Mouse (Mus musculus) embryonic facial prominence, embryonic 13.5 days (tissue): ENCODE measurements around the gene Hmg20b. TPM values are rescaled to one million over a fixed set of nuclear protein-coding genes. Genes with fewer than 3 reads are reported as not detected.
A peak's percentile ranks its signal among the peaks of the same experiment; 100 is the strongest.

Source experiments
- ATAC-seq: fragments of 200-750 bp; cut with Nextera tagmentation; 2 replicates; pipeline ENCODE4 v1.8.0; 2017; ENCODE audit warnings: low read depth; ENCODE audit not compliant: insufficient number of reproducible peaks, insufficient read depth, low FRiP score, low TSS enrichment
- H3K27ac ChIP-seq: fragments of 300-500 bp; sonication (generic); 2 replicates; pipeline ENCODE4 v1.5.1; 2015; ENCODE audit warnings: moderate library complexity, mild to moderate bottlenecking, inconsistent platforms
- H3K27me3 ChIP-seq: fragments of 300-500 bp; sonication (generic); 2 replicates; pipeline ENCODE4 v1.6.1; 2015; ENCODE audit warnings: mild to moderate bottlenecking, inconsistent platforms
- H3K36me3 ChIP-seq: fragments of 300-500 bp; sonication (generic); 2 replicates; pipeline ENCODE4 v1.6.1; 2015; ENCODE audit warnings: mild to moderate bottlenecking, inconsistent platforms
- H3K4me1 ChIP-seq: fragments of 300-500 bp; sonication (generic); 2 replicates; pipeline ENCODE4 v1.6.1; 2015; ENCODE audit warnings: inconsistent platforms
- H3K4me2 ChIP-seq: fragments of 300-500 bp; sonication (generic); 2 replicates; pipeline ENCODE4 v1.6.1; 2015; ENCODE audit warnings: moderate library complexity, mild to moderate bottlenecking, inconsistent platforms
- H3K4me3 ChIP-seq: fragments of 300-500 bp; sonication (generic); 2 replicates; pipeline ENCODE4 v1.5.1; 2015; ENCODE audit warnings: mild to moderate bottlenecking, inconsistent platforms
- H3K9ac ChIP-seq: fragments of 300-500 bp; sonication (generic); 2 replicates; pipeline ENCODE4 v1.6.1; 2015; ENCODE audit warnings: mild to moderate bottlenecking, inconsistent platforms
- H3K9me3 ChIP-seq: fragments of 300-500 bp; sonication (generic); 2 replicates; pipeline ENCODE4 v1.6.1; 2016; ENCODE audit warnings: inconsistent platforms
- WGBS: fragments of 180-500 bp; shearing (Covaris S2); methylation state at CpG from one replicate; pipeline ENCODE4 v1.1.7; 2015; ENCODE audit warnings: mixed read lengths; 5-methylcytosine and 5-hydroxymethylcytosine counted together
- polyA plus RNA-seq: library from polyadenylated mRNA; unstranded; fragments of >200 nt; fragmentation: Nextera tagmentation; extraction: Ambion mirVana; gene quantifications from 2 replicates; pipeline ENCODE4 v1.2.1, GENCODE M21; 2015

Hmg20b gene
- polyA plus RNA-seq, 1 experiment from 2014 or later, result 113 TPM

DNA sequence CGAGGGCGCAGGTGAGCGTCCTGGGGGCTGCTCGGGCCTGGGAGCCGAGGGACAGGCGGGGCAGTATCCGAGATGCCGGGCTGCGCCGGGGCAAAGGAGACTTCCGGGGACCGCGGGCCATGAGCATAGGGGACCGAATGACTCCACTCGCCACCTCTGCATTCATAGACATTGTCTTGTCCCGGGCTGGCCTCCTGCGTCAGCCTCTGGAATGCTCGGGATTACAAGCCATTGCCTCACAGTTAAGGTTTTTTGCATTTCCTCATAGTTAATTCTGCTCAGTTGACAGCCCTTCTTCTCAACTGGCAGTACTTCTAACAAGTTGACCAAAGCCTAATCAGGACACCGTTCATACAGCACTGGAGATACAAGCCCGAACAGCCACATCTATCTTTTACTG, 28.8 kb downstream of the Hmg20b start:
- peak overlapping the region; percentile 95 for H3K9ac ChIP-seq
- WGBS, result 3% methylated on average over 19 of the region's 20 CpGs
- H3K27ac ChIP-seq, result peak overlapping the region; percentile 93; the same call in 1 of the 2 replicates
- ATAC-seq, result no peak
- H3K4me1 ChIP-seq, result peaks cover 40% of the 10 kb centered on the region
- no peaks in the 10 kb centered on the region for H3K27me3 ChIP-seq
- no peaks in the 10 kb centered on the region for H3K9me3 ChIP-seq
- H3K4me2 ChIP-seq, result peak overlapping the region; percentile 90
- H3K4me3 ChIP-seq, result peak overlapping the region; percentile 96
- peaks cover 59% of the 10 kb centered on the region for H3K36me3 ChIP-seq

DNA sequence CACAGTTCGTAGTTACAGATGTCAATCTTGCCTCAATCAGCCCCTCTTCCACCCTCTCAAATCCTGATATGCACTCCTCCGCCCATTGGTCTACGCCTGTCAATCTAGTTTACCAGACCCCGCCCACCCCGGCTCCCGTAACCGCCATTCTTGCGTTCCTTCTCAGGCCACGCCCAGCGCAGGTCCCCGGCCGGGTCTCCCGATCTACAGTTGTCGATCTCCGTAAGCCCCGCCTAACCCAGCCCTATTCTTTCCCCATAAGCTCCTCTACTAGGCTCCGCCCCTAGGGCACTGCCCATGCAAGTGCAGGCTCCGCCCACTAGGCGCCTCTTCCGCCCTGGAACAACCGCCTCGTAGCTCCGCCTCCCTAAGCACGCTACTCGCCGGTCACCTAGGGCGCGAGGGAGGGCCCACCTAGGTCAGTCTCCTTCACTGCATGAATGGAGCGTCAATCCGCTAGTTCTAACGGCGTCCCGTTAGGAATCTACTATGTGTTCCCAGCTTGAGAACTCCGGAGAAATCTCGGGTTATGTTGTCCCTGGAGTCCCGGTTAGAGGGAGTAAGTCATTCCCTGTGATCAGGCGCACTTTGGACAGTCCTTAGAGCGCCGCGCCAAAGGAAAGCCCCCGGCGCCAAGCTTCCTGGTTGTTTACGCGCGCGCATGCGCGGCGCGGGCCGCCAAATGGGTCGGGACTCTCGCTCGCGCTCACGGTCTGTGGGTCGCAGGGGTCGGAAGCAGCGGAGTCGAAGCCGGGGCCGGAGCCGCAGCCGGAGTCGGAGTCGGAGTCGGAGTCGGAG, 29.5 kb downstream of the Hmg20b start, which contains the start of gene Cactin:
Cactin (plus strand) TSS at position 554 of the 798 bp plus-strand sequence.
- H3K27me3 ChIP-seq, result no peaks in the 10 kb centered on the region
- peak within 1 kb of the TSS; percentile 90 for H3K4me2 ChIP-seq
- peaks cover 59% of the 10 kb centered on the region for H3K36me3 ChIP-seq
- no peaks in the 10 kb centered on the region for H3K9me3 ChIP-seq
- WGBS, result under 1% methylated on average over 68 of the region's 68 CpGs
- H3K9ac ChIP-seq, result peak within 1 kb of the TSS; percentile 95
- peaks cover 47% of the 10 kb centered on the region for H3K4me1 ChIP-seq
- H3K4me3 ChIP-seq, result peak within 1 kb of the TSS; percentile 96
- H3K27ac ChIP-seq, result peak within 1 kb of the TSS; percentile 93
- peak; percentile 89 for ATAC-seq

DNA sequence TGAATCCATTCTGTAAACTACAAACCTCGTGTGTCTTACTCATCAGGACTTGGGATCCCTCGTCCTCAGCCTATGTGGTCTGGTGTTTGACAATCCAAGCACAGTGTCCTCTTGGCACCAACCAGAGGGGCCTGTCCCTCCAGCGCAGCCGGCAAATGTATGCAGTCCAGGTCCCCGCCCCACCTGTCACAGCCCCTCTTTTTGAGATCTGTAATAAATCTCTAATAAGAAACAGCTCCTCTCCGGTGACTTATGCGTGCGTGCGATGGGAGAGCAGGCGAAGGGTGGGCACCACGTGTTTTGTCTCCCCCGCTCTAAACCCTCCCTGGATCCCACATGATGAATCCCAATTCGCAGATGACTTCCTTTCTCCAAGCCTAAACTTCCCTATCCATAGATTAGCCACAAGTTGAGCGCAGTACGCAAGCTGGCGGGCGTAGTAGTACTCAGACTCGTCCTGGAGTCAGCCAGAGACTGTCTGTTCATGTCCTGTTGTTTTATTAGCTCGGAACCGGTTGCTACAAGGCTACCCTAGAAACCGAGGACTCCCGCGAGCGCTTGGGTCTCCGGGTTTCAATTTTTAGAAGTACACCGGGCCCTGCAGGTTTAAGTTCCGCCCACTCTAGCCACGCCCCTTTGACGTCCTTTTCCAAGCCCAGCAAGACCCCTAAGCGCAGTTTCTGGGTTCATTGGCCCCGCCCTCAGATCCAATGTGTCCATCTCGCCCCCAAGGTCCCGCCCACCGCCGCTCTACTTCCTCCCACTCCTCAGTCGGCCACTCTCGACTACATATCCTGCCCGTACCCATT, 30.3 kb downstream of the Hmg20b start:
- under 1% methylated on average over 38 of the region's 38 CpGs for WGBS
- peaks cover 47% of the 10 kb centered on the region for H3K4me1 ChIP-seq

DNA sequence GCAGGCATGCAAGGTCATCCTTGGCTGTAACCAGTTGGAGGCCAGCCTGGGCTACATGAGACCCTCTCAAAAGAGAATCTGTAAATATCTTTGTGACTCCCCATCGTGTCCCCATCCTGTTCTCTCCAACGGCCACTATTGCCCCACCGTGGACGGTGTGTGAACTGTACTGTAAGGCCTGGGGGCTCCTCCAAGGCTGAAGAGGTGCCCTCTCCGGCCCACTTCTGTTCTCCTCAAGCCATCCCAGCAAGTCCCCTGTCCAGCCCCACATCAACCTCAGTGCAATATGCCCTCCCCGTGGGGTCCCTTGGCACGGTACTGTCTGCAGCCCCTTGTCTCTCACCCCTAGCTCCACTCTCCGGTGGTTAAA, 31.0 kb downstream of the Hmg20b start:
- peak overlapping the region; percentile 93 for H3K27ac ChIP-seq
- peak overlapping the region; percentile 96 for H3K4me3 ChIP-seq
- H3K4me2 ChIP-seq, result peak overlapping the region; percentile 90
- no peaks in the 10 kb centered on the region for H3K9me3 ChIP-seq
- H3K27me3 ChIP-seq, result no peaks in the 10 kb centered on the region
- peaks cover 47% of the 10 kb centered on the region for H3K4me1 ChIP-seq
- peaks cover 59% of the 10 kb centered on the region for H3K36me3 ChIP-seq
- peak overlapping the region; percentile 69 for H3K9ac ChIP-seq
- ATAC-seq, result no peak
- 38% methylated on average over 8 of the region's 8 CpGs for WGBS

More for the DNA sequence above, 30.3 kb downstream of the Hmg20b start:
- Histone ChIP-seq H3K36me3 (peaks cover 59% of the 10 kb centered on the region), H3K9me3 (no peaks in the 10 kb centered on the region), H3K4me2 (peak overlapping the region; percentile 90), H3K9ac (peak overlapping the region; percentile 69), H3K27me3 (no peaks in the 10 kb centered on the region), H3K27ac (peak overlapping the region; percentile 93), H3K4me3 (peak overlapping the region; percentile 96)
- ATAC-seq, result peak; percentile 87

DNA sequence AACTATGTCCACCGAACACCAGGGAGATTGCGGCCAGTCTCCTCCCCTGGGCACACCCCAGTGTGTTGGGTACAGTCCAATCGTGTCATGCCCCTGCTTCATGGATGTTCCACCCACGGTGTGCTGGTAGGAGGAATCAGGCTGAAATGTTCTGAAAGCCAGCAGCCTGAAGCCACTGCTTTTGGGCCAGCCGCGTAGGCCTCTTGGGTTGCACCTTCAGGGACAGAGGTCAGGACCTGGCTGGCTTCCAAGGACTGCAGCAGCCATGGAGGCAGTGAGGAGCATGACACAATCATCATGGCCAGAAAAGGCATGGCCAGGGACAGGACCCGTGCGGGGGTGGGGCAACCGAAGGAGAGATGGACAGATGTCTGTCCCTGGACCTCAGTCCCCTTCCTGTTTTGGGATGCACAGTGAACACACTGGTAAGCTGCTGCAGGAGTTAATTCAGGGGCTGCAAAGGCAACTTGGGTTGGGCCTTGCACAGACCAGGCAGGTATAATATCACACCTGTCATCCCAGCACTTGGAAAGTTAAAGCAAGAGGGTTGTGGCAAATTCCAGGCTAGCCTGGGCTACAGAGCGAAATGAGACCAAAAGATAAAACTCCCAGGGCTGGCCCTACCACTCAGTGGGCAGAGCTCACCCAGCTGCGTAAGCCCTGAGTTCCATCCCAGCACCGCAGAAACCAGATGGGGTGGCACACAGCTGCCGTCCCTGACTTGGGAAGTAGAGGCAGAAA, 31.5 kb downstream of the Hmg20b start:
- peak overlapping the region; percentile 93 for H3K27ac ChIP-seq
- 88% methylated on average over 13 of the region's 13 CpGs for WGBS
- H3K4me1 ChIP-seq, result peaks cover 47% of the 10 kb centered on the region
- H3K9me3 ChIP-seq, result no peaks in the 10 kb centered on the region
- H3K36me3 ChIP-seq, result peaks cover 59% of the 10 kb centered on the region
- H3K27me3 ChIP-seq, result no peaks in the 10 kb centered on the region
- no peak for ATAC-seq
- peak overlapping the region; percentile 90 for H3K4me2 ChIP-seq
- H3K9ac ChIP-seq, result peak overlapping the region; percentile 69
- H3K4me3 ChIP-seq, result peak overlapping the region; percentile 96

DNA sequence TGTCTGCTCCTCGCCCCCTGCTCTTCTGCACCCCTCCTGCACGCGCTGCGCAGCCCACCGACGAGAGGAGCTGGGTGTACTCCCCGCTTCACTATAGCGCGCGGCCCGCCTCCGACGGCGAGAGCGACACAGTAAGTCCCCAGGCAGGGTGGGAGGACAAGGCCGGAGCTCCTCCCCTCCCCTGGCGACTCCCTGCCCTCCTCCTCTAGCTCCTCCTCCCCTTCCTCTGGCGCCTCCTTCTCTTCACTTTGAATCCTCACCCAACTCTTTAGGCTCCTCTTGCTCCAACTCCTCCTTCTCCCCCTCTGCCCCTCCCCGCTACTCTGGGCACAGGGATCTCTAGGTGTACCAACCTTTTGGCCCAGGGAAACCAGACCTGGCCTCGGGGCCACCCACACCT, 33.0 kb downstream of the Hmg20b start:
- Histone ChIP-seq H3K4me3 (peak overlapping the region; percentile 29), H3K27me3 (no peaks in the 10 kb centered on the region), H3K9ac (peak overlapping the region; percentile 67), H3K4me1 (peaks cover 43% of the 10 kb centered on the region), H3K27ac (peak overlapping the region; percentile 45; the same call in 1 of the 2 replicates), H3K36me3 (peaks cover 59% of the 10 kb centered on the region), H3K9me3 (no peaks in the 10 kb centered on the region), H3K4me2 (peak overlapping the region; percentile 57)
- WGBS, result 13% methylated on average over 20 of the region's 20 CpGs
- ATAC-seq, result no peak

DNA sequence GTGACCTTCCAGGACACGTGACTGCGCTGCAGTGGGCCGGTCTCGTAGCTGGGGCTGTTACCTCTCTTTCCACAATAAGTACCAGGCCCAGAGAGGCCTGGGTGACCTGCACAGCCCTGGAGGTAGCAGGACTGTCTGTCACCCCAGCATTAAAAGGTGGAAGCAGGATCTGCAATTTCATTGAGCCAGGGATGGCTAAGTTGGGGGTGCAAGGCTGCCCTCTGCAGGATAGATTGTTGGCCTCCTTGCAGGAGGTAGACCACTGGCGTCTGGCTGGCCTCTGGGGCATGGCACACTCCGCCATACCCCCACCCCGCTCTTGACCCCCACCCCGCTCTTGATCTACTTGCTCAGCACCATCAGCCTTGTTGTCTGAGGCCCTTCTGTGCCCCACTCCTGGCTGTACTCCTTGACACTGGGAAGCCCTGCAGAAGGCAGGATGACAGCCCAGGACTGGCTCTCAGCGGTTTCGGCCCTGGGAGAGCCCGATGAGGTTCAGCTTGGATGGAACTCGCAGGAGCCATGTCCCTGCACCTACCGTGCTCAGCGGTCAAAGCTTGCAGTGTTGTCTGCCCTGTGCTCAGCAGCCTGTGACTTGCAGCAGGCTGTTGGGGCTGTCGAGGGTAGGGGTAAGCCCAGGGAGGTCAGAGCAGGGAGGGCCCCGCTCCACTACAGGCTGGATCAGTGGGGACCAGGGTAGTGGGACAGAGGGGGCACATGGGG, 33.8 kb downstream of the Hmg20b start:
- peaks cover 66% of the 10 kb centered on the region for H3K36me3 ChIP-seq
- H3K27me3 ChIP-seq, result no peaks in the 10 kb centered on the region
- no peaks in the 10 kb centered on the region for H3K9me3 ChIP-seq
- 44% methylated on average over 16 of the region's 16 CpGs for WGBS
- ATAC-seq, result no peak
- H3K27ac ChIP-seq, result peak overlapping the region; percentile 33; the same call in 1 of the 2 replicates
- peak overlapping the region; percentile 29 for H3K4me3 ChIP-seq
- H3K9ac ChIP-seq, result peak overlapping the region; percentile 67
- H3K4me1 ChIP-seq, result peaks cover 36% of the 10 kb centered on the region
- peak overlapping the region; percentile 57 for H3K4me2 ChIP-seq

DNA sequence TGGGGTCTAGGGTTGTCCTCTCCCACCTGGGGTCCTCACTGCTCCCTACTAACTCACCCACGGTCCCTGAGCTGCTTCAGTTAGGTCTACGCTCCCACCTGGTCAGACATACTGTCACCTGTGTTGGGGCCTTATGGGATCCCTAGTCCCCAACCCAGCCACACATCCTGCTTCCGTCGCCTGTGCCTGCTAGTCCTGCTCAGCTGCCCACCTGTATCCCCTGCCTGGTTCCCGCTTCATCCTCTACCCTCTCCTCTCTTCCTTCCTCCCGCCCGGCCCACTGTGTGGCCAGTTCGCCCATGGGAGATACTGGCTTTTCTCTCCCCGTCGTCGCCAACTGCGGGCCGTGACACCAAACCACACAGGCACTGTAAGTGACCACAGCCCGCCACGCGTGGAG, 34.7 kb downstream of the Hmg20b start:
- WGBS, result 94% methylated on average over 16 of the region's 16 CpGs
- ATAC-seq, result no peak
- Histone ChIP-seq H3K4me1 (peaks cover 36% of the 10 kb centered on the region), H3K36me3 (peaks cover 75% of the 10 kb centered on the region), H3K9ac (0 out of 2 replicates have a peak overlapping the region, but pooled peaks have one; percentile 67), H3K4me2 (no peak overlapping the region), H3K4me3 (no peak overlapping the region), H3K27ac (no peak overlapping the region), H3K9me3 (no peaks in the 10 kb centered on the region), H3K27me3 (no peaks in the 10 kb centered on the region)

DNA sequence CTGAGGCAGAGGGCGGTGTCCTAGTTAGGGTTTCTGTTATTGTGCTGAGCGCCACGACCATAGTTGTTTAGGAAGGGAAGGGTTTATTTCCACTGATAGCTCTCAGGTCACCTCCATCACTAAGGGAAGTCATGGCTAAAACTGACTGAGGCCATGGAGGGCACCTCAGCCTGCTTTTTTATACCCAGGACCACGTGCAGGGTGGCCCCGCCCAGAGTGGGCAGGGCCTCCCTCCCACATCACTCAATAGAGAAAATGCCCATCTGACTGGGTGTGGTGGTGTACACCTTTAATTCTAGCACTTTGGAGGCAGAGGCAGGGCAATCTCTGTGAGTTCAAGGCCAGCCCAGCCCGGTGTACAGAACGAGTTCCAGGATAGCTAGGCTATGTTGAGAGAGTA, 36.1 kb downstream of the Hmg20b start:
- Histone ChIP-seq H3K4me1 (peaks cover 30% of the 10 kb centered on the region), H3K9me3 (no peaks in the 10 kb centered on the region), H3K4me2 (no peak overlapping the region), H3K4me3 (no peak overlapping the region), H3K27me3 (no peaks in the 10 kb centered on the region), H3K36me3 (peaks cover 89% of the 10 kb centered on the region), H3K9ac (no peak overlapping the region), H3K27ac (no peak overlapping the region)
- WGBS, result 82% methylated on average over 7 of the region's 7 CpGs
- ATAC-seq, result no peak

DNA sequence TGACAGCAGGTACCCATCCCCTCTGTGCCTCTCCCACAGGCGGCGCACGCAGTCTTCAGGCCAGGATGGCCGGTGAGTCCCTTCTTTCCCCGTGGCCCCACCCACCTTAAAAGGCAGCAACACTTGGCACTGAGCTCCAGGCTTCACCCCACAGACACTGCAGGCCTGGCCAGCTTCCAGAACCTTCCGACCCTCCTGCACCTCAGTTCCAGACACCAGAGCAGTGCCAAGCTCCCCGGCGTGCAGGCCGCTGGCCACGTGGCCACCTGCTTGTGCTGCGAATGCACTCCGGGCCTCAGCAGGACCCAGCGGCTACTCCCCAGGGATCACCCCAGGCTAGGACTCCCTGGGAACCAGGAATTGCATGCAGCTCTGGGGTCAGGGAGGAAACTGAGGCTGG, 36.7 kb downstream of the Hmg20b start:
- H3K4me2 ChIP-seq, result no peak overlapping the region
- ATAC-seq, result no peak
- no peak overlapping the region for H3K4me3 ChIP-seq
- no peak overlapping the region for H3K27ac ChIP-seq
- no peaks in the 10 kb centered on the region for H3K27me3 ChIP-seq
- no peak overlapping the region for H3K9ac ChIP-seq
- 93% methylated on average over 13 of the region's 13 CpGs for WGBS
- H3K9me3 ChIP-seq, result no peaks in the 10 kb centered on the region
- H3K4me1 ChIP-seq, result peaks cover 24% of the 10 kb centered on the region
- peaks cover 92% of the 10 kb centered on the region for H3K36me3 ChIP-seq

DNA sequence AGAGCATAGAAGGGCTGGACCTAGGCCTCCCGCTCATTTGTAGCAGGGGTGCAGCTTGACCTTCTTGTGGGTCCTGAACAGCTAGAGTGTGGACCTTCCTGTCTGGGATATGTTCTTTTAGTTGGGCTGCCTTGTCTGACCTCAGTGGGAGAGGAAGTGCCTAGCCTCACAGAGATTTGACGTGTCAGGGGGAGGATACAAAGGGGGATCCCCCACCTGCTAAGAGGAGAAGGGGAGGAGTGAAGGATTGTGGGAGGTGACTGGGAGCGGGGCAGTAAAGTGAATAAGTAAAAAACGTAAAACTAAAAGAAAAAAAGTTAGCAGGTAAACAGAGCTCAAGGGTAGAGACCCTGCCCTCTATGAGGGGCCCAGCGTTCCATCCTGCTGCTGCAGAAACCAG, 40.7 kb downstream of the Hmg20b start:
- 91% methylated on average over 5 of the region's 5 CpGs for WGBS
- no peak overlapping the region for H3K4me2 ChIP-seq
- H3K4me1 ChIP-seq, result no peaks in the 10 kb centered on the region
- H3K27me3 ChIP-seq, result no peaks in the 10 kb centered on the region
- H3K9me3 ChIP-seq, result no peaks in the 10 kb centered on the region
- H3K36me3 ChIP-seq, result peaks cover 96% of the 10 kb centered on the region
- no peak overlapping the region for H3K27ac ChIP-seq
- H3K9ac ChIP-seq, result no peak overlapping the region
- H3K4me3 ChIP-seq, result no peak overlapping the region
- ATAC-seq, result no peak
